Mouse (Mus musculus) urinary bladder, postnatal 4 days (tissue): Measurements from ENCODE around the gene Zfp3.

Experiments used
- DNase-seq, 2 experiments: peaks; one replicate each; pipeline ENCODE4 v3.0.0; 2021 to 2022; ENCODE audit warnings: low spot score in 2 of 2

Zfp3 gene

DNA sequence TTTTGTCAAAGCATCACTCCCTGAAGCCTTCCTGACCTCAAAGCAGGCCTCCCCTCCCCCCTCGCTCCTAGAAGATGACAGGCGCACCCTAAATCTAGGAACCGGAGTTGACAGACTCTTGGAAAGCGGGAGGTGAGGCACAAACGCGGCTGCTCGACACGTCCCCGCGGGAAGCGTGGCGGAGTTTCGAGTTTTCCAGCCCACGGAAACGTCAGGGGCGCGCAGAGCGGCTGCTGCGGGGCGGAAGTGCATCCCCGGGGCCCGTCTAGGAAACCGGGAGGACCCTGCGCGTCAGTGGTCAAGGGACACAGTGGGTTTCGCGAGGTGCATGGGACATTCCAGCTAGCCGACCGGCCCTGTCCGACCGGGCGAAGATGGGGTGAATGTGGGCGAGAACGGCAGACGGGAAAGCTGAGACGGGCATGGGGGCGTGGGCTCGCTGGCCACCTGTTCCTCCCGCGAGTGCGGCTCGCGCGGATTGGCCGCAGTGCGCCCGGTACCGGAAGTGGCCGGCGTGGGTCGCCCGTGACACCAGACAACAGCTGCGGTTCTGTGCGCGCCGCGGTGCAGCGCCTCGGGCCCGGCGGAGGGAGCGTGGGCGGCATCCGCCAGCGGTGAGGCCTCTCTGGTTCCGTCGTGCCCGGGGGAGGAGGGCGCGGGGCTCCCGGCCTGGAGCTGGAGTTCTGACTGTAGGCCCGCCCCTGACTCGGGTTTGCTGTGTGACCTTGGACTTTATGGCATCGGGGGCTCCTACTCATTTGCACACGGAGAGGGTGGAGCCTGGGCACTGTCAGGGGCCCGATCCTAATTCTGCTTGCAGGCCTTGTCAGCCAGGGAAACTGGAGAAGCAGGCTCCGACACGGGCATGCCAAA, at the start of gene Zfp3:
Gene Zfp3, plus strand, starts transcription at position 274 of the 873 bp plus-strand sequence.
- DNase-seq = peak; percentile 75 to 77

GRCm38 (mm10) chr11:70715832-70716231, 48.2 kb upstream of the Zfp3 start:
- DNase-seq = no peak

GRCm38 (mm10) chr11:70718481-70718880, 45.5 kb upstream of the Zfp3 start:
- DNase-seq = no peak

GRCm38 (mm10) chr11:70720567-70720966, 43.4 kb upstream of the Zfp3 start:
- no peak for DNase-seq

DNA sequence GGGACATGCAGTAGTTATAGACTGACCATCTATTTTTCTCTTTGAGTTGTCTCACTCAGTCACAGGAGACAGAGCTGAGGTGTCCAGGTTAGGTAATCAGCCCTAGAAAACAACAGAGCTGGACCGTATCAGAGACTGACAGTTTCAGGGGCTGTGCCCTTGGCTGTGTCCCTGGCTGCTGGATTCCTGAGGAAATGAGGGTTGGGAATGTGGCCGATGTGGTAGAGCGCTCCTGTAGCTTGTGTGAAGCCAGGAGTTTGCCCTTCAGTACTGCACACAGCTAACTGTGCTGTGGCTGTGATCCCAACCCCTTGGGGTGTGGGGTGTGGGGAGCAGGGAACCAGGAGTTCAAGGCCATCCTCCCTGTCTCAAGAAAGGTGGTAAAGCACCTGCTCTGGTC, 42.9 kb upstream of the Zfp3 start:
- no peak for DNase-seq

GRCm38 (mm10) chr11:70724706-70725105, 39.3 kb upstream of the Zfp3 start:
- DNase-seq = no peak

GRCm38 (mm10) chr11:70726585-70726984, 37.4 kb upstream of the Zfp3 start:
- DNase-seq = no peak

DNA sequence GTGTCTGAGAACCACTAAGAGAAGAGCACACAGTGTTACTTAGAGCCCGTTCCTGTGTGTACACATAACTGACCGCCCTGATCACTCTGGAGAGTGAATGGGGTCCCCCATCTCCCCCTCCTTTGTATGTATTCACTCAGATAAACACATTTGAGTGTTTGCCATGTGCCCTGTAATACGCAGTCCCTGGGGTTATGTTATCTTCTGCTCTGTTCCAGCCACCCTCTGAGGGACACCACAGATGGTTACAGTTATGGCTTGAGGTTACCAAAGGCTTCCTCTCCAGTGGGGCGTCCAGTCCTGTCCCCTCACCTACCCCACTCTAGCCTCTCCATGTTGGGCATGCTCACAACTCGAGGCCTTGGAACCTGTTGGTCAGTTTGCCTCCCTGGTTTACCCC, 36.6 kb upstream of the Zfp3 start:
- no peak for DNase-seq

GRCm38 (mm10) chr11:70730427-70731038, 33.5 kb upstream of the Zfp3 start:
- no peak for DNase-seq

DNA sequence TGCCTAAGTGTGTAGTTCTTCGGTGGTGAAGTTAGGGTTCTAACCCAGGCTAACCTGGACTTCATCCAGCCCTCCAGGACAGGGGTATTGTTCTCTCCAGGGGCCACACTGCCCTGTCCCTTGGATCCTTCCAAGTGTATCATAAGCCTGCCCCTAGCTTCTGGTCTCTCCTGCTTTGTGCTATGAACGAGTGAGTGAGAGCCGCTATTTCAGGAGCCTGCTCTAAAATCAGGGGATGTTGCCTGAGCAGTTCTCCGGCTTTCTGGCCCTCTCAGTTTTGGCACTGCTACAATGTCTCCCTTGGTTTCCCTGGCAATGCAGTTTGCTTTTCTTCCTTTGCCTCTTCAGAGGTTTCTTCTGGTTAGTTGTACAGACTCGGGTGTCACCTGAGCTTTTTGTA, 32.8 kb upstream of the Zfp3 start:
- no peak for DNase-seq

GRCm38 (mm10) chr11:70733256-70733655, 30.8 kb upstream of the Zfp3 start:
- no peak for DNase-seq

GRCm38 (mm10) chr11:70737749-70738148, 26.3 kb upstream of the Zfp3 start:
- DNase-seq = no peak

- DNase-seq = no peak
Measured at GRCm38 (mm10) chr11:70741603-70742002, 22.4 kb upstream of the Zfp3 start.

GRCm38 (mm10) chr11:70742117-70742516, 21.9 kb upstream of the Zfp3 start:
- no peak for DNase-seq

DNA sequence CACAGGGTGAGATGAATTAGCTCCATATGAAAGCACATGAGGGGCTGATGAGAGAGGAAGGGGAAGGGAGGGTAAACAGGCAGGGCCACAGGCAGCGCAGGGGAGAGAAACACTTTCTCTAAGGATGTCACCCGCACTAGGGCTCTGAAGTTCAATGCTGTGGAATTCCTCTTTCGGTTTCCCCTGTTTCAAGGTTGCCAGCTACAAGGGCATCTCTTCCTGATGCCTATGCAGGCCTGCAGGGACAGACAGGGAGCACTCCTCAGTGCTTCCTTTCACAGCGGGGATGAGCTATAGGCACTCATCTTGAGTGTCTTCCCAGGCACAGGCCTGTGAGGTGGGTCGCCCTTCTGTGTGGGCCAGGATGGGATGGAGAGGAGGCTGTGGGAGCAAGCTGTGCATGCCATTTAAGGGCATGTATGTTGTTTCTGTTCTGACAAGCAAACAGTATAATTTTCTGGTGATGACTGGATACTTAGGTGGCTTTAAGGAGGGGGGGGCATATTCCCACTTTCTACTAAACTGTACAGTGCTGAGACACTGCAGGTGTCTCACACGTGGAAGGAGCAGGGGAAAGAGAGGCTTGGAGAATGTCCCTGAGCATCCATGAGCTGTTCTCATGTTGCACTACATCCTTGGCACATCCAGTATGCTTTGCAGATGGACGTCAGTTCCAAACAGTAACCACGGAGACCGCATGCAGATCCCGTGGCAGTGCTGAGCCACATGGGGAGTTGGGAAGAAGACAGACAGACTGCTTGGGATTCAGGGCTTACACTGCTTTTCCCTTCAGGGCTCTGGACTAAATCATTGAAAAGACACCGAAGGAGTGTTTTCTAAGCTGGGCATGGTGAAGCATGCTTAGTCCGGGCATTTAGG, 21.2 kb upstream of the Zfp3 start:
- no peak for DNase-seq

- no peak for DNase-seq
Measured at GRCm38 (mm10) chr11:70745636-70746035, 18.4 kb upstream of the Zfp3 start.

DNA sequence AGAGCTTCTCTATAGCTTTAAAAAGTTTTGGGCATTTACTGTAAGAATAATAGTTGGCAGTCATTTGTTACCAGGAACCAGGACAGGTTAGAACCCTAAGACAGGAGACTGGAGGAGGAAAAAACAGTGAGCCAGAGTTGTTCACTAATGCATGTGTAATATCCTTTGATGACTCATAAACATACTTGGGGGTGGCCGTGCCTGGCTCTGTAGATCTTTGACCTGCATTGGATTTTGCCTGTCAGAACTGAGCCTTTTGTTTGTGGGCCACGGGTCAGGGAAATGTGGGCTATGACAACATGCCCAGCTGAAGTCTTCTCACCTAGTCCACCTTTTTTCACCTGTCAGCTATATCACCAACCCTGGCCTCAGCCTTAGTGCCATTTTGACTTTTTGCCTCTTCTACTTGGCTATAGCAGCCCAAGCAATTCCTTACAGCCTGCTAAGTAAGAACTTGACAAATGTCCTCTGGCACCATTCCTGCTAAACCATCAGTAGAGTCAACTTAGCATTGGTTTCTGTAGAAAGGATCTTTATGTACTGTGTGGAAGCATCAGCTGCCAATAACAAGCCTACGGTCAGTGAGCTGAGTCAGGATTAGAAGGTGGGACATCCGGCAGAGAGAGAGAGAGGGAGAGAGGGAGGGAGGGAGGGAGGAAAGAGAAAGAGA, 16.0 kb upstream of the Zfp3 start:
- DNase-seq = no peak

DNA sequence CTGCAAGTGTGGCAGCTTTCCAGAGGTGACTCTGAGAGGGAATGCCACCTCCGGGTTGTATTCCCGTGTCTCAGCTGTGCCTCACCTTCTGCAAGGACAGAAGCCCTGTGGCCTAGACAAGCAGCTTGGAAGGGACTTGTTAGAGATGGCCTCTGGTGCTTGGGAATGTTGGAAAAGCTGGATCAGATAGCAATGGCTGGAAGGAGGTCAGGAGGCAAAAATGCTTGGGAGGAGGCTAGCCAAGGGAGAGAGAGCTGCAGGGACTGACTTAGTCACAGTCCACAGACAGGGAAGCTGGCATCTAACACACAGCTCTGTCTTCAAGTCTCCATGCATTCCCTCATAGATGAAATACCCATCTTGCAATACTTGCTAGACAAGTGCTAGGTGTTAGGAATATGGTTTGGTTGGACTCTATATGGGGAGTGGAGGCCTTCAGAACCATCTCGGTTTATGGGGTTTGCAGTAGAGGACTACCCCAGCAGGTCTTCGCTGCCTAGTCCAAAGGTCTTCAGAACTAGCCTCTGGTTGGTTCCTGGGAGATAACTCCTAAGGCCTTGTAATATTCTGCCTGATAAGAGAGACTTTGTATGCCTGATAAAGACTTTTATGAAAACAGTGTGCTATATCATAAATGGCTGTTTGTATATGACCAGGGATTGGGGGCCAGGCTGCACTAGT, 11.5 kb upstream of the Zfp3 start:
- DNase-seq = no peak

- DNase-seq = no peak
Measured at GRCm38 (mm10) chr11:70753146-70753545, 10.9 kb upstream of the Zfp3 start.

GRCm38 (mm10) chr11:70754476-70754875, 9.5 kb upstream of the Zfp3 start:
- no peak for DNase-seq

- DNase-seq = no peak
Measured at GRCm38 (mm10) chr11:70754958-70755357, 9.1 kb upstream of the Zfp3 start.
